Comparison of ENCODE assay signal across 8 mouse cellular contexts in genomic region chr1:72307317-72307798, GRCm38 (mm10). TPM values are rescaled to one million over a fixed set of nuclear protein-coding genes. Genes with fewer than 3 reads are reported as not detected.
A peak's percentile ranks its signal among the peaks of the same experiment; 100 is the strongest.
DNase-seq lines count a peak whose midpoint lies in the region; ATAC-seq lines count a peak whose summit lies in the region.

Xrcc5 (plus strand) TSS chr1:72307421.

- peaks cover 21% of the 10 kb centered on the region for H3K36me3 ChIP-seq in forebrain, embryonic 10.5 days (replicated peaks)
- H3K36me3 ChIP-seq in heart, embryonic 16.5 days (ENCODE audit: control insufficient read depth, insufficient read depth) = no peaks in the 10 kb centered on the region
- H3K36me3 ChIP-seq in liver, embryonic 15.5 days (replicated peaks) = no peaks in the 10 kb centered on the region
- peaks cover under 1% of the 10 kb centered on the region; the same call in 1 of the 2 replicates for H3K36me3 ChIP-seq in neural tube, embryonic 12.5 days

- H3K9ac ChIP-seq in heart, embryonic 16.5 days (ENCODE audit: low read length) = peak within 1 kb of the TSS; percentile 80
- peak within 1 kb of the TSS; percentile 69 for H3K9ac ChIP-seq in liver, embryonic 15.5 days
- H3K9ac ChIP-seq in neural tube, embryonic 12.5 days = peak within 1 kb of the TSS; percentile 65

- ATAC-seq in CD4-positive, CD25-positive, alpha-beta regulatory T cell, adult 4 months = peak; percentile 94
- peak; percentile 94 for ATAC-seq in heart, embryonic 16.5 days (replicated peaks; ENCODE audit: extremely low read depth, insufficient read depth, low FRiP score)
- peak; percentile 90 for ATAC-seq in liver, embryonic 15.5 days (ENCODE audit: insufficient read depth)
- peak; percentile 98 for ATAC-seq in neural tube, embryonic 12.5 days (ENCODE audit: low FRiP score, low read depth)

- H3K4me2 ChIP-seq in heart, embryonic 16.5 days (ENCODE audit: low read depth, low read length) = peak within 1 kb of the TSS; percentile 65
- H3K4me2 ChIP-seq in liver, embryonic 15.5 days = peak within 1 kb of the TSS; percentile 88
- H3K4me2 ChIP-seq in neural tube, embryonic 12.5 days (replicated peaks) = peak within 1 kb of the TSS; percentile 60

- peak; percentile 85 for DNase-seq in c-Kit-negative CD71-positive TER-119-positive erythroid progenitor cells, embryonic 14.5 days (ENCODE audit: low read depth, low spot score)
- peak; percentile 91 for DNase-seq in forebrain, embryonic 10.5 days (ENCODE audit: extremely low spot score, low spot score)
- DNase-seq in kidney, postnatal 36 days = peak; percentile 94 to 95
- peak; percentile 97 for DNase-seq in telencephalon, adult 2 months (ENCODE audit: low read depth, low spot score)

- H3K27ac ChIP-seq in forebrain, embryonic 10.5 days = peak within 1 kb of the TSS; percentile 94
- H3K27ac ChIP-seq in heart, embryonic 16.5 days (ENCODE audit: low read length) = peak within 1 kb of the TSS; percentile 92
- peak within 1 kb of the TSS; percentile 86 for H3K27ac ChIP-seq in liver, embryonic 15.5 days (replicated peaks)
- peak within 1 kb of the TSS; percentile 23; the same call in 1 of the 2 replicates for H3K27ac ChIP-seq in neural tube, embryonic 12.5 days

- H3K27me3 ChIP-seq in forebrain, embryonic 10.5 days (ENCODE audit: poor library complexity, severe bottlenecking) = no peaks in the 10 kb centered on the region
- no peaks in the 10 kb centered on the region for H3K27me3 ChIP-seq in heart, embryonic 16.5 days (ENCODE audit: control insufficient read depth, insufficient read depth, low read length)
- H3K27me3 ChIP-seq in liver, embryonic 15.5 days = no peaks in the 10 kb centered on the region
- H3K27me3 ChIP-seq in neural tube, embryonic 12.5 days (replicated peaks) = no peaks in the 10 kb centered on the region

- H3K9me3 ChIP-seq in forebrain, embryonic 10.5 days = no peaks in the 10 kb centered on the region
- H3K9me3 ChIP-seq in heart, embryonic 16.5 days (replicated peaks; ENCODE audit: control insufficient read depth, low read length) = no peaks in the 10 kb centered on the region
- no peaks in the 10 kb centered on the region for H3K9me3 ChIP-seq in liver, embryonic 15.5 days (replicated peaks)
- H3K9me3 ChIP-seq in neural tube, embryonic 12.5 days = no peaks in the 10 kb centered on the region

- H3K4me1 ChIP-seq in forebrain, embryonic 10.5 days = peaks cover 34% of the 10 kb centered on the region
- H3K4me1 ChIP-seq in heart, embryonic 16.5 days (ENCODE audit: control insufficient read depth, insufficient read depth, low read length) = no peaks in the 10 kb centered on the region; the same call in 1 of the 2 replicates
- peaks cover 21% of the 10 kb centered on the region for H3K4me1 ChIP-seq in liver, embryonic 15.5 days (replicated peaks)
- peaks cover 12% of the 10 kb centered on the region; the same call in 1 of the 2 replicates for H3K4me1 ChIP-seq in neural tube, embryonic 12.5 days

- H3K4me3 ChIP-seq in forebrain, embryonic 10.5 days = peak within 1 kb of the TSS; percentile 70
- H3K4me3 ChIP-seq in heart, embryonic 16.5 days (ENCODE audit: low read length) = peak within 1 kb of the TSS; percentile 74
- H3K4me3 ChIP-seq in liver, embryonic 15.5 days (replicated peaks) = peak within 1 kb of the TSS; percentile 74
- peak within 1 kb of the TSS; percentile 54 for H3K4me3 ChIP-seq in neural tube, embryonic 12.5 days

- under 1% methylated on average over 21 of the region's 21 CpGs for WGBS in forebrain, embryonic 10.5 days
- WGBS in heart, embryonic 16.5 days = under 1% methylated on average over 21 of the region's 21 CpGs
- whole genome bisulfite sequencing in liver, embryonic 15.5 days (ENCODE audit: insufficient replicate concordance) = 1% methylated on average over 21 of the region's 21 CpGs
- WGBS in neural tube, embryonic 12.5 days = under 1% methylated on average over 21 of the region's 21 CpGs

RNA-seq across cellular contexts. Expression of gene Xrcc5, which starts in this region (rescaled TPM):
- polyA plus RNA-seq in CD4-positive, CD25-positive, alpha-beta regulatory T cell, adult 4 months (2017; shearing (Covaris generic)) = 10 to 100 TPM; 24.6 to 26.7 TPM
- polyA plus RNA-seq in forebrain, embryonic 10.5 days (2016; fragmentation: Nextera tagmentation; extraction: Ambion mirVana) = 49.1 and 52.2 TPM in 2 replicates
- 19.6 and 23.4 TPM in 2 replicates for polyA plus RNA-seq in heart, embryonic 16.5 days (2015; fragmentation: Nextera tagmentation; extraction: Ambion mirVana)
- 14.8 and 15.8 TPM in 2 replicates for polyA plus RNA-seq in liver, embryonic 15.5 days (2015; fragmentation: Nextera tagmentation; extraction: Ambion mirVana)
- 45.2 and 45.3 TPM in 2 replicates for polyA plus RNA-seq in neural tube, embryonic 12.5 days (2016; fragmentation: Nextera tagmentation; extraction: Ambion mirVana)

Comparison
In these comparisons a context has a peak if more than half of its experiments do, and no peak if none do; other contexts are left out.
1. Peak in every context shown above with its lines: DNase-seq, ATAC-seq, H3K4me3 ChIP-seq and H3K27ac ChIP-seq.
2. H3K27ac ChIP-seq: peak in every context shown above with its lines; median percentile 94 in forebrain, embryonic 10.5 days; 92 in heart, embryonic 16.5 days; 86 in liver, embryonic 15.5 days; 23 in neural tube, embryonic 12.5 days.